Mouse (Mus musculus) urinary bladder, postnatal 10 days (tissue): ENCODE measurements around the gene Slc25a22.
"Not testable (repeated sequence)": the region's sequence is repeated elsewhere in the genome, so short reads cannot be mapped to it uniquely, and the experiment has no call there.

ENCODE experiments used
- DNase-seq: peaks from one replicate; pipeline ENCODE4 v3.0.0; 2022; ENCODE audit warnings: low spot score

Slc25a22 gene

GRCm38 (mm10) chr7:141457986-141458660 is 20.4 kb upstream of the Slc25a22 start:
- no peak for DNase-seq

- DNase-seq: no peak
Observed at GRCm38 (mm10) chr7:141457236-141457635, 19.5 kb upstream of the Slc25a22 start.

- no peak for DNase-seq
Observed at GRCm38 (mm10) chr7:141456739-141457138, 19.0 kb upstream of the Slc25a22 start.

- no peak for DNase-seq
Observed at GRCm38 (mm10) chr7:141455610-141456314, 18.1 kb upstream of the Slc25a22 start.

- peak; percentile 80 for DNase-seq
Observed at GRCm38 (mm10) chr7:141454967-141455551, 17.4 kb upstream of the Slc25a22 start, which contains the start of gene Pnpla2. Pnpla2 (plus strand) TSS chr7:141455198.

- no peak for DNase-seq
Observed at GRCm38 (mm10) chr7:141453636-141454035, 15.9 kb upstream of the Slc25a22 start.

GRCm38 (mm10) chr7:141451928-141452327 is 14.2 kb upstream of the Slc25a22 start:
- no peak for DNase-seq

GRCm38 (mm10) chr7:141447110-141447991 is 9.7 kb upstream of the Slc25a22 start, which contains the start of gene Rplp2:
Rplp2 (plus strand) TSS chr7:141447370.
- DNase-seq: peak; percentile 77

GRCm38 (mm10) chr7:141446374-141446773 is 8.7 kb upstream of the Slc25a22 start:
- DNase-seq: not testable (repeated sequence)

GRCm38 (mm10) chr7:141443828-141444237 is 6.1 kb upstream of the Slc25a22 start, which contains the start of gene Pidd1:
Pidd1 (minus strand) TSS chr7:141444025.
- no peak for DNase-seq

GRCm38 (mm10) chr7:141443081-141443821 is 5.6 kb upstream of the Slc25a22 start:
- DNase-seq: no peak

- DNase-seq: no peak
Observed at GRCm38 (mm10) chr7:141442199-141442598, 4.5 kb upstream of the Slc25a22 start.

- no peak for DNase-seq
Observed at GRCm38 (mm10) chr7:141441460-141441859, 3.8 kb upstream of the Slc25a22 start.

GRCm38 (mm10) chr7:141440613-141441012 is 2.9 kb upstream of the Slc25a22 start:
- DNase-seq: no peak

- no peak for DNase-seq
Observed at GRCm38 (mm10) chr7:141439811-141440210, 2.1 kb upstream of the Slc25a22 start.

- DNase-seq: no peak
Observed at GRCm38 (mm10) chr7:141439140-141439679, 1.5 kb upstream of the Slc25a22 start.

- no peak for DNase-seq
Observed at GRCm38 (mm10) chr7:141438201-141438968, 693 bp upstream of the Slc25a22 start.

GRCm38 (mm10) chr7:141436523-141436892 is 1.2 kb downstream of the Slc25a22 start:
- no peak for DNase-seq

- no peak for DNase-seq
Observed at GRCm38 (mm10) chr7:141435856-141436522, 1.7 kb downstream of the Slc25a22 start.
